Mouse (Mus musculus) splenic B cell, adult 2 months (primary cell): ENCODE data around the gene Gns.

Experiments used
- DNase-seq: peaks from one replicate; pipeline ENCODE4 v3.0.0-alpha.2; 2011; ENCODE audit warnings: low read depth, low spot score
- H3K27me3 ChIP-seq: 2 replicates; pipeline ENCODE4 v1.6.1; 2012; ENCODE audit warnings: mild to moderate bottlenecking, low read length, moderate library complexity, mixed read lengths; ENCODE audit not compliant: control insufficient read depth, poor library complexity, insufficient read depth, severe bottlenecking
- H3K36me3 ChIP-seq: 2 replicates; pipeline ENCODE4 v1.6.1; 2012; ENCODE audit warnings: mild to moderate bottlenecking, low read length, moderate library complexity, mixed read lengths; ENCODE audit not compliant: control insufficient read depth, poor library complexity, insufficient read depth, severe bottlenecking

Gene Gns

GRCm38 (mm10) chr10:121350357-121351065 lies 14.4 kb upstream of the Gns start:
- no peaks in the 10 kb centered on the region for H3K27me3 ChIP-seq

DNA sequence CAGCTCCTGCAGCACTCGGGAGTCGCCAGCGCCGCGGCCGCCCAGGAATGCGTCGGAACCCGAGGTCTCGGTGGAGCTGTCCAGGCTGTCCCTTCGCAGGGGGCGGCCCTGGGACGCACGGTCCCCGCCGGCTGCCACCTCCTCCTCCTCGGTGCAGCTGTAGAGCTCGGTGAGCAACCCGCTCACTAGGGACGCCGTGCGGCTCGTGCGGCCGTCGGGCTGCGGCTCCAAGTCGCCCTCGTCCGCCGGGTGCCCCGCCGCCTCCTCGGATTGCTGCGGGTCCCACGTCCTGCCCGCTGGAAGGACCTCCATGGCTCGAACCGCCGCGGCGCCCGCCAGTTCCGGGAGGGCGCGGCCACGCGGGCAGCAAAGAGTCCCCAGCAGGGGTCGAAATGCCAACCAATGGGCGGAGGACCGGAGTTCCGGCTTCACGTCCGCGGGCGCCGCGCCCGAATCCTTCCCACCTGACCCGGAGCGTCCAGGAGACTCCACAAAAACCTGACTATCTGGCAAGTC lies 13.8 kb upstream of the Gns start, which contains the start of gene Tbc1d30:
Gene Tbc1d30 (minus strand): TSS at position 213 of the 516 bp plus-strand sequence.
- DNase-seq: peak; percentile 48
- Histone ChIP-seq H3K36me3 (no peaks in the 10 kb centered on the region), H3K27me3 (no peaks in the 10 kb centered on the region)

More at GRCm38 (mm10) chr10:121350357-121351065, 14.4 kb upstream of the Gns start:
- DNase-seq: peak; percentile 25
- H3K36me3 ChIP-seq: no peaks in the 10 kb centered on the region

- Histone ChIP-seq H3K27me3 (no peaks in the 10 kb centered on the region), H3K36me3 (no peaks in the 10 kb centered on the region)
- no peak for DNase-seq
Measured at GRCm38 (mm10) chr10:121351692-121352290, 13.1 kb upstream of the Gns start.

DNA sequence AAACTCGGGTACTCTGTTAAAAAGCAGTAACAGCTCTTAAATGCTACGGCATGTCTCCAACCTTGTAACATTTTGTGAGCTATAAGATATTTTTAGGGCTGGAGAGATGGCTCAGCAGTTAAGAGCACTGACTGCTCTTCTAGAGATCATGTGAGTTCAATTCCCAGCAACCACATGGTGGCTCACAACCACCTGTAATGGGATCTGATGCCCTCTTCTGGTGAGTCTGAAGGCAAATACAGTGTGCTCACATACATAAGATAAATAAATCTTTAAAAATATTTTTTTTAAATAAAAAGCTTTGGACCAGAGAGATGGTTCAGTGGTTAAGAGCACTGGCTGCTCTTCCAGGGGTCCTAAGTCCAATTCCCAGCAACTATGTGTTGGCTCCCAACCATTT lies 4.5 kb upstream of the Gns start:
- H3K27me3 ChIP-seq: no peaks in the 10 kb centered on the region
- DNase-seq: no peak

GRCm38 (mm10) chr10:121363201-121363600 lies 1.7 kb upstream of the Gns start:
- DNase-seq: no peak
- no peaks in the 10 kb centered on the region; the same call in 1 of the 2 replicates for H3K36me3 ChIP-seq
- no peaks in the 10 kb centered on the region for H3K27me3 ChIP-seq

More for the DNA sequence above, 4.5 kb upstream of the Gns start:
- H3K36me3 ChIP-seq: no peaks in the 10 kb centered on the region

- Histone ChIP-seq H3K36me3 (no peaks in the 10 kb centered on the region; the same call in 1 of the 2 replicates), H3K27me3 (no peaks in the 10 kb centered on the region)
- DNase-seq: no peak
Measured at GRCm38 (mm10) chr10:121364306-121364705, 584 bp upstream of the Gns start.

DNA sequence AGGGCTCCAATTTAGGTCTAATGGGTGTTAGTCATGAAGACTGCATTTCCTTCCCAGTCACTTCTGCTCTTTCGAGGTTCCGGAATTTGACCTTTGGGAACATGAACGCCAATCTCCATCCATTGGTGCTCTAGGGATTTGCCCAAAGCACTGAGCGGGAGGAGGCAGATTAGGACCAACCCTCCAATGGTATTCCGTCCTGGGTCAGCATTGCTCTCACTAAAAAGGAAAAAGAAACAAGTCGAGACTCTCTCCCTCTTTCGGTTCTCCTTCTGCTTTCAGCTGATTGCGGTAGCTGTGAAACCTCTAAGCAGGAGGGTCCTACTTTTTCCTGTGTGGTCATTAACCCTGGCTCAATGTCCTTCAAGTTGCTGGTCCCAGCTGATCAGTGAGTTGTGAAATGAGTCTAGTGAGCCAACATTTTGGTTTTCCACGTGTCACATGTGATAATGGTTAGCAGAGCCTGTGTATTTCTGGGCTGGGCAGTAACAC lies 937 bp downstream of the Gns start:
- DNase-seq: peak; percentile 71
- H3K36me3 ChIP-seq: peaks cover 3% of the 10 kb centered on the region
- no peaks in the 10 kb centered on the region for H3K27me3 ChIP-seq

- no peak for DNase-seq
- Histone ChIP-seq H3K36me3 (peaks cover 5% of the 10 kb centered on the region), H3K27me3 (no peaks in the 10 kb centered on the region)
Measured at GRCm38 (mm10) chr10:121367271-121367670, 2.4 kb downstream of the Gns start.

DNA sequence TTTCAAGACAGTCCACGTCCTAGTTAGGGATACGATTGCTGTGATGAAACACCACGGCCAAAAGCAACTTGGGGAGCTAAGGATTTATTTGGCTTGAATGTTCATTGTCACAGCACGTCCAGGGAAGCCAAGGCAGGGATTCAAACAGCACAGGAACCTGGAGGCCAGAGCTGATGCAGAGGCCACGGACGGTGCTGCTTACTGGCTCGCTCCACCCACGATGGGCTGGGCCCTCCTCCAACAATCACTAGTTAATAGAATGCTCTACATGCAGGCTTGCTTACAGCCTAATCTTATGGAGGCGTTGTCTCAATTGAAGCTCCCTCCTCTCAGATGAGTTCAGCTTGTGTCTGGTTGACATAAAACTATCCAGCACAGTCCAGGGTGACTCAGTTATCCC lies 2.9 kb downstream of the Gns start:
- no peak for DNase-seq
- H3K27me3 ChIP-seq: no peaks in the 10 kb centered on the region
- peaks cover 5% of the 10 kb centered on the region for H3K36me3 ChIP-seq

DNA sequence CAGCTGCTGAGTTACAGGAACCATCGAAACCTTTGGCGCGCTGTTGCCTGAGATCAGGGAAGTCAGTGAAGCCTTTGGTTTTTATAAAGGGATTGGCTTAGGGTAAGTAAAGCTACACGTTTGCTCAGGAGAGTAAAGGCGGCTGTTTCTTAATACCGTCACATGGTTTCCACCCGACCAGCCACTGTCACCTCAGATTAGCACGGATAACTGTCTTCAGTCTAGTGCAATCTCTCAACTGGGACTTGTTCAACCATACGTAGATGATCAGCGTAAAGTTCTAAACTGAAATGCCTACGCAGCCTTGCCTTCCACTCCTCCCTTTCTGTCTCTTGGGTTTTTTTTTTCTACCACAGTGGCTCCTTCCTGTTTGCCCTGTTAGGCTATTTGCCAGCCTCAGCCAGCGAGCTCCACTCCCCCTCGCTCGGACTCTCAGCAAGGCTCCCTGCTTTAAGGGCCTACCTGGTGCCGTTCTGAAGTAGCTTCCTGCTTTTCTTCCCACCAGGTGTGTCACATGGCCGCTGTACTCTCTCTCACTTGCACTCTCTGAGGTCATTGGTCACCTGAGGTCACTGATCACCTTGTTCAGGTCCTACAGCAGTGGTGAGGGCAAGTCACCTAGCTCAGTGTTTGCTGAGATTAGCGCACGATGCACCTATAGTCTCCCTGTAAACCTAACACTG lies 4.0 kb downstream of the Gns start:
- H3K27me3 ChIP-seq: no peaks in the 10 kb centered on the region
- peak; percentile 20 for DNase-seq
- peaks cover 5% of the 10 kb centered on the region for H3K36me3 ChIP-seq

GRCm38 (mm10) chr10:121370777-121371176 lies 5.9 kb downstream of the Gns start:
- peaks cover 5% of the 10 kb centered on the region for H3K36me3 ChIP-seq
- H3K27me3 ChIP-seq: no peaks in the 10 kb centered on the region
- peak; percentile 44 for DNase-seq

GRCm38 (mm10) chr10:121374013-121374412 lies 9.1 kb downstream of the Gns start:
- H3K27me3 ChIP-seq: no peaks in the 10 kb centered on the region

GRCm38 (mm10) chr10:121374693-121375620 lies 10.1 kb downstream of the Gns start:
- H3K27me3 ChIP-seq: no peaks in the 10 kb centered on the region
- H3K36me3 ChIP-seq: peaks cover 19% of the 10 kb centered on the region
- DNase-seq: peak; percentile 91

More at GRCm38 (mm10) chr10:121374013-121374412, 9.1 kb downstream of the Gns start:
- peaks cover 16% of the 10 kb centered on the region for H3K36me3 ChIP-seq
- peak; percentile 21 for DNase-seq
